Mouse (Mus musculus) left cerebral cortex, postnatal 36 days (tissue): ENCODE measurements around the gene A630089N07Rik. TPM values are rescaled to one million over a fixed set of nuclear protein-coding genes. Genes with fewer than 3 reads are reported as not detected.

Experiments
- DNase-seq, 2 experiments: peaks; one replicate each; pipeline ENCODE4 v3.0.0; 2021 to 2022; ENCODE audit warnings: low spot score in 2 of 2, mixed read lengths in 1 of 2
- intact Hi-C: fragments of 180-260 bp; cut with DNase I; formaldehyde crosslinking; loops from one replicate; pipeline ENCODE4 v1.15.1; 2025
- total RNA-seq, 2 experiments: library from RNA; stranded (reverse); gene quantifications; 2 replicates each; pipeline ENCODE4 v1.2.3; 2021

Gene A630089N07Rik
- total RNA-seq, 2 experiments from 2014 or later = 5.0 to 8.0 TPM

DNA sequence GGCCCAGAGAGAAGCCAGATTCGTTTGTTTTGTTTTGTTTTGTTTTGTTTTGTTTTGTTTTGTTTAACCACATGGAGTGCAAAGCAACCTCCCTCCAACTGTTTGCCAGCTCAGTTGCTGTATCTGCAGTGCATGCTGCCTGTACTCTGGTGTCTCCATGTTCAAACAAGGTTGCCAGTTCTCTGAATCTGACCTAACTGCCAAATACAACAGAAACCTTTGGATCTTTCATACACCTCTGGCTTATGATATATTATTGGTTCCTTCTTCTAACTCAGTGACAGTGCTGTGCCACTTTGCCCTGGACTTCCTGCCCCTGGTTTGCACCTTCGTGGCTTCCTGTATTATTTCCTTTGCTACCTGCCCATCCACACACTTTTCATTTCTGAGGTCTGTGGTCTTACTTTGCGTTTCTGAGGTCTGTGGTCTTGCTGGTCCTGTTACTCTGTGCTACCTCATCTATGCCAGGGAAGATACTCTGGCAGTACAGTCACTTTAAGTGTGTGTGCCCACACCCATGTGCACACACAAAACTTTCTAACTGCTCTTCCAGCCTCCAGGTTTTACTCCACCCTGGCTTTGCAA is 118.2 kb downstream of the A630089N07Rik start:
- DNase-seq = no peak
- intact Hi-C loops = loop anchor here (2.0 kb wide), 2 partner anchors 35 to 41 kb away; no protein-coding TSS in a partner anchor

GRCm38 (mm10) chr16:97962151-97962948 is 119.9 kb downstream of the A630089N07Rik start, which contains the start of the genes C2cd2 and Zbtb21:
Gene C2cd2 (minus strand): TSS chr16:97962598.
Gene Zbtb21 (minus strand): TSS chr16:97962622.
- peak; percentile 98 to 99 for DNase-seq
- intact Hi-C loops = loop anchor here (1.0 to 2.0 kb wide), 3 partner anchors 36 to 111 kb away; partner anchors contain the start of gene Prdm15

GRCm38 (mm10) chr16:97961381-97962150 is 120.7 kb downstream of the A630089N07Rik start:
- intact Hi-C loops = loop anchor here (1.0 to 2.0 kb wide), 3 partner anchors 37 to 110 kb away; partner anchors contain the start of gene Prdm15
- DNase-seq = no peak

DNA sequence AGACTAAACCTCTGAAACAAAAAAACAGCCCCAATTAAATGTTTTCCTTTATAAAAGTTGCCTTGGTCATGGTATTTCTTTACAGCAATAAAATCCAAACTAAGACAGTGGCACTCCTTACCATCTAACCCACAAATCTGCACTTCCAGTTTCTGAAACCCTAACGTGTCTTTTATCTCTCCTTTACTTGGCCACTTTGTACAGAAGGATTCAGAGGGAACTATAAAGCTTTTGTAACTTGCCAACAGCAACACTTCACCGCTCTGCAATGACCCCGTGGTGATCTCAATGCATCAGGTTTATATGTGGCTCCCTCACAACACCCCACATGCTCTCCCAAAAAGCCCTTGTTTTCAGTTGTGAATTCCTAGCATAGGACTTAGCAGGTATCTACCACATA is 121.9 kb downstream of the A630089N07Rik start:
- no peak for DNase-seq
- intact Hi-C loops = no loop called here

- intact Hi-C loops = no loop called here
- no peak for DNase-seq
These were observed 123.8 kb downstream of the A630089N07Rik start for GRCm38 (mm10) chr16:97958401-97958973.

GRCm38 (mm10) chr16:97957626-97958025 is 124.6 kb downstream of the A630089N07Rik start:
- DNase-seq = no peak
- intact Hi-C loops = no loop called here

DNA sequence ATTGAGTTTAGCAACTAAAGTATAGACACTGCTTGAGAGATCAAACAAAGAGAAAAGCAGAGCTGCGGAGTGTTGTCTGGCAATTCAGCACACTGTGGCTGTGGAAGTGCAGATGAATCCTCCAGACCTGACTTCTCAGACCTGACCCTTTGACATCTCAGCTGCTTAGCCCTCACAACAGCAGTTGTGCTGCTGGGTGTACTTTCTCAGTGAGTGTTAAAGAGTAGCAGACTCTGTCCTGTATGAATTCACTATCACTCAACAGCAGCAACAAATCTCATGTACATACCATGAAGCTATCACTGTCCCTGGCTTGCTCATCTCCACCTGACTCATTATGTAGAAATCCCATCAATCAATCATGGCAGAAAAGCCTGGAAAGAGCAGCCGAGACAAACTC is 126.2 kb downstream of the A630089N07Rik start:
- intact Hi-C loops = no loop called here

GRCm38 (mm10) chr16:97953300-97953699 is 128.9 kb downstream of the A630089N07Rik start:
- intact Hi-C loops = no loop called here
- DNase-seq = no peak

More for the DNA sequence above, 126.2 kb downstream of the A630089N07Rik start:
- DNase-seq = no peak

DNA sequence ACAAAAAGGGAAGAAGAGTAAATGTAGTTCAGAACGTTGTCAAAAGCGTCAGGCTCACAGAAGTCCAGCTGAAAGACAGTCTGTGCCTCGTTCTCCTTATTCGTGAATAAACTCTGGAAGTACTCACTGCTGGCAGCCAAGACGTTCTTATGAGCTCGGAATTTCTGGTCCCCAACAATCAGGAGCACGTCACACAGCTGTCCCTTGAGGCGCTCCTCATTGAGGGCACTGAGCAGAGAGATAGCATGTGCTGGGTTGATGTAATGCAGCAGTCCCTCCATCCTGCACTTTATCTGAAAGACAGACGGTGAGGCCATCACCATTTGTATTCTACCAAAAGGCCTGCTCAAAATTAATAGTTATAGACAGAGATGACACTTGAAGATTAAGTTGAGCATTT is 129.4 kb downstream of the A630089N07Rik start:
- no peak for DNase-seq
- intact Hi-C loops = no loop called here

GRCm38 (mm10) chr16:97952371-97952770 is 129.9 kb downstream of the A630089N07Rik start:
- DNase-seq = no peak
- intact Hi-C loops = no loop called here

Other genes starting within 250 kb of the A630089N07Rik start
- 10 to 100 TPM; 17.0 to 26.0 TPM for gene Prdm15, start 230.6 kb downstream of the A630089N07Rik start, total RNA-seq
- 10 to 100 TPM; 12.1 to 24.4 TPM for gene C2cd2, start 119.9 kb downstream of the A630089N07Rik start, total RNA-seq
- gene Zbtb21, start 119.8 kb downstream of the A630089N07Rik start, total RNA-seq = 10 to 100 TPM; 25.8 to 27.7 TPM
- 10 to 100 TPM; 20.2 to 26.0 TPM for gene B230307C23Rik, start 85.1 kb downstream of the A630089N07Rik start, total RNA-seq